Comparison of ENCODE assay signal across 11 mouse cellular contexts in the genomic region with DNA sequence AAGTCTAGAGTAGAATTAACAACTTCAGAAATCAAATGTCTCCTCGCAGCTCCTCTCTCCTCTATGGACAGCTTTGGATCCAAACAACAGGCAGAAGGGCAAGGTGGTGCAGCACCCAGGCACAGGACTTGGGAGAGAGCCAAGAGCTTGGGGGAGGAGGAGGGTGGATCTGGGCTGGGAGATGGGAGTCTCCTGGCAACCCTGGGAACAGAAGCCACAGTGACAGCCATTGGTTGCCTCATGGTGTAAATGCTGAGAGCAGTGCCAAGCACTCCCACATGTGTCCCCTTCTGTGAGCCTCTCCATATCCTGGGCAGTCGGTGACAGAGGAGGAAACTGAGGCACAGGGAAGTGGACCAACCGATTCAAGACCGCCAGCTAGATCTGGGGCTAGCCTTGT. TPM values are rescaled to one million over a fixed set of nuclear protein-coding genes. Genes with fewer than 3 reads are reported as not detected.
DNase-seq lines count a peak whose midpoint lies in the region; ATAC-seq lines count a peak whose summit lies in the region.
"Had no signal": no experiment of that assay in that cellular context is flagged by ENCODE, and none has a peak within 500 bp of the region (broad histone marks: within the 10 kb centered on the region; RNA-seq: fewer than 3 reads in every experiment).

No protein-coding gene starts in this region.

- peaks cover 10% of the 10 kb centered on the region for H3K4me1 ChIP-seq in heart, embryonic 11.5 days (ENCODE audit: control insufficient read depth, insufficient read depth, low read length)
- H3K4me1 ChIP-seq in hindbrain, embryonic 13.5 days (replicated peaks): peaks cover 36% of the 10 kb centered on the region
- H3K4me1 ChIP-seq: liver, embryonic 13.5 days had no signal

- WGBS in heart, embryonic 11.5 days (ENCODE audit: insufficient replicate concordance): 68% methylated on average over 4 of the region's 4 CpGs
- WGBS in hindbrain, embryonic 13.5 days: 83% methylated on average over 4 of the region's 4 CpGs

- ATAC-seq in heart, embryonic 11.5 days (replicated peaks; ENCODE audit: insufficient number of reproducible peaks, low FRiP score, low TSS enrichment): no peak
- ATAC-seq in hindbrain, embryonic 13.5 days (ENCODE audit: low FRiP score): peak; percentile 84

- H3K27me3 ChIP-seq in heart, embryonic 11.5 days (ENCODE audit: control insufficient read depth, insufficient read depth, low read length): no peaks in the 10 kb centered on the region
- no peaks in the 10 kb centered on the region for H3K27me3 ChIP-seq in hindbrain, embryonic 13.5 days
- H3K27me3 ChIP-seq: liver, embryonic 13.5 days; stomach, embryonic 15.5 days had no signal

- H3K27ac ChIP-seq in heart, embryonic 11.5 days (ENCODE audit: low read depth, low read length): no peak overlapping the region
- H3K27ac ChIP-seq in hindbrain, embryonic 13.5 days: no peak overlapping the region
- H3K27ac ChIP-seq: liver, embryonic 13.5 days; stomach, embryonic 15.5 days had no signal

- peak; percentile 1 for DNase-seq in heart, adult 8-10 months (ENCODE audit: low spot score)
- peak; percentile 20 for DNase-seq in cerebellum, adult 9-10 months
- peak; percentile 59 for DNase-seq in left cerebral cortex, adult 11 months (ENCODE audit: low spot score)
- DNase-seq in ovary, postnatal 36 days (ENCODE audit: low spot score): peak; percentile 51
- DNase-seq in embryo, embryonic 9.5 days (ENCODE audit: extremely low spot score): no peak
- no peak for DNase-seq in gastrocnemius, postnatal 25 days
- DNase-seq: liver, embryonic 13.5 days had no signal

- H3K9me3 ChIP-seq in heart, embryonic 11.5 days (replicated peaks; ENCODE audit: control insufficient read depth, low read length): no peaks in the 10 kb centered on the region
- H3K9me3 ChIP-seq in hindbrain, embryonic 13.5 days: no peaks in the 10 kb centered on the region
- H3K9me3 ChIP-seq: liver, embryonic 13.5 days; stomach, embryonic 15.5 days had no signal

- H3K4me2 ChIP-seq in heart, embryonic 11.5 days: no peak overlapping the region
- H3K4me2 ChIP-seq in hindbrain, embryonic 13.5 days: peak overlapping the region; percentile 48
- H3K4me2 ChIP-seq: liver, embryonic 13.5 days; stomach, embryonic 15.5 days had no signal

- H3K9ac ChIP-seq in heart, embryonic 11.5 days (ENCODE audit: low read depth, low read length): no peak overlapping the region
- H3K9ac ChIP-seq in hindbrain, embryonic 13.5 days: 0 out of 2 replicates have a peak overlapping the region, but pooled peaks have one; percentile 15
- H3K9ac ChIP-seq: liver, embryonic 13.5 days; stomach, embryonic 15.5 days had no signal

- no peaks in the 10 kb centered on the region for H3K36me3 ChIP-seq in heart, embryonic 11.5 days (ENCODE audit: control insufficient read depth, insufficient read depth, low read length)
- H3K36me3 ChIP-seq in hindbrain, embryonic 13.5 days: no peaks in the 10 kb centered on the region
- H3K36me3 ChIP-seq: liver, embryonic 13.5 days; stomach, embryonic 15.5 days had no signal

- no peak overlapping the region for H3K4me3 ChIP-seq in heart, embryonic 11.5 days (ENCODE audit: low read depth, low read length)
- peak overlapping the region; percentile 31; the same call in 1 of the 2 replicates for H3K4me3 ChIP-seq in hindbrain, embryonic 13.5 days
- H3K4me3 ChIP-seq: liver, embryonic 13.5 days; stomach, embryonic 15.5 days had no signal

RNA-seq across cellular contexts. Expression of gene Pcp4, which starts 1.3 kb away (rescaled TPM):
- total RNA-seq in heart, adult 8-10 months (2022): 1 to 10 TPM in 3 of 4 experiments, under 1 TPM in 1; 0.97 to 1.9 (median 1.5) TPM
- 3.1 and 4.0 TPM in 2 replicates for polyA plus RNA-seq in heart, embryonic 11.5 days (2014; fragmentation: Nextera tagmentation; extraction: Ambion mirVana)
- polyA plus RNA-seq in hindbrain, embryonic 13.5 days (2015; fragmentation: Nextera tagmentation; extraction: Ambion mirVana): 214 TPM in 2 replicates
- under 1 TPM; 0.46 to 0.94 TPM for total RNA-seq in gastrocnemius, postnatal 25 days (2021)

RNA-seq across cellular contexts. Expression of gene Itgb2l, which starts 25.3 kb away (rescaled TPM):
- total RNA-seq in heart, adult 8-10 months (2022): under 1 TPM in 1 of 4 experiments, not detected in 3; 0.09 TPM
- 0.17 TPM in 1 of 2 replicates, not detected in the other for polyA plus RNA-seq in heart, embryonic 11.5 days (2014; fragmentation: Nextera tagmentation; extraction: Ambion mirVana)
- polyA plus RNA-seq in hindbrain, embryonic 13.5 days (2015; fragmentation: Nextera tagmentation; extraction: Ambion mirVana): not detected in 2 replicates
- not detected for total RNA-seq in gastrocnemius, postnatal 25 days (2021)
- polyA plus RNA-seq: embryonic facial prominence, embryonic 11.5 days had no signal

Comparison
In these comparisons a context has a peak if more than half of its experiments do, and no peak if none do; other contexts are left out.
1. DNase-seq: peak in heart, adult 8-10 months (single experiment), cerebellum, adult 9-10 months (single experiment), left cerebral cortex, adult 11 months (single experiment) and ovary, postnatal 36 days (single experiment); none in embryo, embryonic 9.5 days (single experiment) and gastrocnemius, postnatal 25 days (single experiment).